Mouse (Mus musculus): ENCODE data around the gene Rgs13. TPM values are rescaled to one million over a fixed set of nuclear protein-coding genes. Genes with fewer than 3 reads are reported as not detected.

Rgs13 gene
- not detected in 2 replicates for polyA plus RNA-seq (2014; fragmentation: Nextera tagmentation; extraction: Ambion mirVana)

GRCm38 (mm10) chr1:144177166-144177565 is at the start of gene Rgs13:
Rgs13 (minus strand) TSS chr1:144177372.
- Histone ChIP-seq H3K4me2 (ENCODE audit: low read length) (no peak within 1 kb of the TSS), H3K27ac (replicated peaks in 1 of 2; ENCODE audit: control insufficient read depth in 1 of 2, insufficient read depth in 1 of 2, low read depth in 2 of 2, low read length in 2 of 2) (no peak within 1 kb of the TSS), H3K9me3 (ENCODE audit: control insufficient read depth, low read length) (no peaks in the 10 kb centered on the region), H3K27me3 (ENCODE audit: control insufficient read depth, insufficient read depth, low read length) (no peaks in the 10 kb centered on the region), H3K4me3 (ENCODE audit: control insufficient read depth in 1 of 2, insufficient read depth in 1 of 2, low read depth in 1 of 2, low read length in 2 of 2) (no peak within 1 kb of the TSS), H3K4me1 (ENCODE audit: control insufficient read depth in 2 of 2, insufficient read depth in 2 of 2, low read length in 2 of 2) (no peaks in the 10 kb centered on the region), H3K36me3 (ENCODE audit: control insufficient read depth, insufficient read depth, low read length) (no peaks in the 10 kb centered on the region), H3K9ac (ENCODE audit: low read length) (no peak within 1 kb of the TSS)
- no peak for ATAC-seq (ENCODE audit: insufficient number of reproducible peaks, insufficient read depth, low FRiP score, low read depth)
- WGBS, result 73% methylated on average over 5 of the region's 5 CpGs

GRCm38 (mm10) chr1:144215230-144215629 is 38.1 kb upstream of the Rgs13 start:
- no peaks in the 10 kb centered on the region for H3K4me1 ChIP-seq (ENCODE audit: control insufficient read depth in 2 of 2, insufficient read depth in 2 of 2, low read length in 2 of 2)
- no peaks in the 10 kb centered on the region for H3K9me3 ChIP-seq (ENCODE audit: control insufficient read depth, low read length)
- no peak overlapping the region for H3K9ac ChIP-seq (ENCODE audit: low read length)
- no peak overlapping the region for H3K27ac ChIP-seq (replicated peaks in 1 of 2; ENCODE audit: control insufficient read depth in 1 of 2, insufficient read depth in 1 of 2, low read depth in 2 of 2, low read length in 2 of 2)
- no peak overlapping the region for H3K4me2 ChIP-seq (ENCODE audit: low read length)
- H3K4me3 ChIP-seq (ENCODE audit: control insufficient read depth in 1 of 2, insufficient read depth in 1 of 2, low read depth in 1 of 2, low read length in 2 of 2), result no peak overlapping the region
- H3K36me3 ChIP-seq (ENCODE audit: control insufficient read depth, insufficient read depth, low read length), result no peaks in the 10 kb centered on the region
- H3K27me3 ChIP-seq (ENCODE audit: control insufficient read depth, insufficient read depth, low read length), result no peaks in the 10 kb centered on the region
- ATAC-seq (ENCODE audit: insufficient number of reproducible peaks, insufficient read depth, low FRiP score, low read depth), result no peak

GRCm38 (mm10) chr1:144210912-144211311 is 33.7 kb upstream of the Rgs13 start:
- Histone ChIP-seq H3K9me3 (ENCODE audit: control insufficient read depth, low read length) (no peaks in the 10 kb centered on the region), H3K9ac (ENCODE audit: low read length) (no peak overlapping the region), H3K4me2 (ENCODE audit: low read length) (no peak overlapping the region), H3K36me3 (ENCODE audit: control insufficient read depth, insufficient read depth, low read length) (no peaks in the 10 kb centered on the region), H3K4me3 (ENCODE audit: control insufficient read depth in 1 of 2, insufficient read depth in 1 of 2, low read depth in 1 of 2, low read length in 2 of 2) (no peak overlapping the region), H3K27ac (replicated peaks in 1 of 2; ENCODE audit: control insufficient read depth in 1 of 2, insufficient read depth in 1 of 2, low read depth in 2 of 2, low read length in 2 of 2) (no peak overlapping the region), H3K27me3 (ENCODE audit: control insufficient read depth, insufficient read depth, low read length) (no peaks in the 10 kb centered on the region), H3K4me1 (ENCODE audit: control insufficient read depth in 2 of 2, insufficient read depth in 2 of 2, low read length in 2 of 2) (no peaks in the 10 kb centered on the region)
- ATAC-seq (ENCODE audit: insufficient number of reproducible peaks, insufficient read depth, low FRiP score, low read depth), result no peak
- 58% methylated on average over 3 of the region's 3 CpGs for WGBS

- 70% methylated on average over 7 of the region's 7 CpGs for WGBS
- no peaks in the 10 kb centered on the region for H3K4me1 ChIP-seq (ENCODE audit: control insufficient read depth in 2 of 2, insufficient read depth in 2 of 2, low read length in 2 of 2)
- no peaks in the 10 kb centered on the region for H3K9me3 ChIP-seq (ENCODE audit: control insufficient read depth, low read length)
- no peak for ATAC-seq (ENCODE audit: insufficient number of reproducible peaks, insufficient read depth, low FRiP score, low read depth)
- H3K36me3 ChIP-seq (ENCODE audit: control insufficient read depth, insufficient read depth, low read length), result no peaks in the 10 kb centered on the region
- no peaks in the 10 kb centered on the region for H3K27me3 ChIP-seq (ENCODE audit: control insufficient read depth, insufficient read depth, low read length)
- H3K4me3 ChIP-seq (ENCODE audit: control insufficient read depth in 1 of 2, insufficient read depth in 1 of 2, low read depth in 1 of 2, low read length in 2 of 2), result no peak overlapping the region
- no peak overlapping the region for H3K27ac ChIP-seq (replicated peaks in 1 of 2; ENCODE audit: control insufficient read depth in 1 of 2, insufficient read depth in 1 of 2, low read depth in 2 of 2, low read length in 2 of 2)
- no peak overlapping the region for H3K4me2 ChIP-seq (ENCODE audit: low read length)
- no peak overlapping the region for H3K9ac ChIP-seq (ENCODE audit: low read length)
Observed at GRCm38 (mm10) chr1:144206281-144207061, 29.3 kb upstream of the Rgs13 start.

- no peak for ATAC-seq (ENCODE audit: insufficient number of reproducible peaks, insufficient read depth, low FRiP score, low read depth)
- H3K27ac ChIP-seq (replicated peaks in 1 of 2; ENCODE audit: control insufficient read depth in 1 of 2, insufficient read depth in 1 of 2, low read depth in 2 of 2, low read length in 2 of 2), result no peak overlapping the region
- WGBS, result 85% methylated on average over 2 of the region's 2 CpGs
Observed at GRCm38 (mm10) chr1:144204766-144205165, 27.6 kb upstream of the Rgs13 start.

GRCm38 (mm10) chr1:144202939-144203338 is 25.8 kb upstream of the Rgs13 start:
- Histone ChIP-seq H3K9ac (ENCODE audit: low read length) (no peak overlapping the region), H3K36me3 (ENCODE audit: control insufficient read depth, insufficient read depth, low read length) (no peaks in the 10 kb centered on the region), H3K27ac (replicated peaks in 1 of 2; ENCODE audit: control insufficient read depth in 1 of 2, insufficient read depth in 1 of 2, low read depth in 2 of 2, low read length in 2 of 2) (no peak overlapping the region), H3K9me3 (ENCODE audit: control insufficient read depth, low read length) (no peaks in the 10 kb centered on the region), H3K27me3 (ENCODE audit: control insufficient read depth, insufficient read depth, low read length) (no peaks in the 10 kb centered on the region), H3K4me3 (ENCODE audit: control insufficient read depth in 1 of 2, insufficient read depth in 1 of 2, low read depth in 1 of 2, low read length in 2 of 2) (no peak overlapping the region), H3K4me1 (ENCODE audit: control insufficient read depth in 2 of 2, insufficient read depth in 2 of 2, low read length in 2 of 2) (no peaks in the 10 kb centered on the region), H3K4me2 (ENCODE audit: low read length) (no peak overlapping the region)
- ATAC-seq (ENCODE audit: insufficient number of reproducible peaks, insufficient read depth, low FRiP score, low read depth), result no peak
- 67% methylated on average over 4 of the region's 4 CpGs for WGBS

More at GRCm38 (mm10) chr1:144204766-144205165, 27.6 kb upstream of the Rgs13 start:
- Histone ChIP-seq H3K36me3 (ENCODE audit: control insufficient read depth, insufficient read depth, low read length) (no peaks in the 10 kb centered on the region), H3K9me3 (ENCODE audit: control insufficient read depth, low read length) (no peaks in the 10 kb centered on the region), H3K4me1 (ENCODE audit: control insufficient read depth in 2 of 2, insufficient read depth in 2 of 2, low read length in 2 of 2) (no peaks in the 10 kb centered on the region), H3K9ac (ENCODE audit: low read length) (no peak overlapping the region), H3K4me3 (ENCODE audit: control insufficient read depth in 1 of 2, insufficient read depth in 1 of 2, low read depth in 1 of 2, low read length in 2 of 2) (no peak overlapping the region), H3K27me3 (ENCODE audit: control insufficient read depth, insufficient read depth, low read length) (no peaks in the 10 kb centered on the region), H3K4me2 (ENCODE audit: low read length) (no peak overlapping the region)

- Histone ChIP-seq H3K27ac (replicated peaks in 1 of 2; ENCODE audit: control insufficient read depth in 1 of 2, insufficient read depth in 1 of 2, low read depth in 2 of 2, low read length in 2 of 2) (no peak overlapping the region), H3K4me3 (ENCODE audit: control insufficient read depth in 1 of 2, insufficient read depth in 1 of 2, low read depth in 1 of 2, low read length in 2 of 2) (no peak overlapping the region), H3K36me3 (ENCODE audit: control insufficient read depth, insufficient read depth, low read length) (no peaks in the 10 kb centered on the region), H3K4me2 (ENCODE audit: low read length) (no peak overlapping the region), H3K27me3 (ENCODE audit: control insufficient read depth, insufficient read depth, low read length) (no peaks in the 10 kb centered on the region), H3K9ac (ENCODE audit: low read length) (no peak overlapping the region), H3K9me3 (ENCODE audit: control insufficient read depth, low read length) (no peaks in the 10 kb centered on the region), H3K4me1 (ENCODE audit: control insufficient read depth in 2 of 2, insufficient read depth in 2 of 2, low read length in 2 of 2) (no peaks in the 10 kb centered on the region)
- 31% methylated on average over 2 of the region's 2 CpGs for WGBS
- ATAC-seq (ENCODE audit: insufficient number of reproducible peaks, insufficient read depth, low FRiP score, low read depth), result no peak
Observed at GRCm38 (mm10) chr1:144200496-144200895, 23.3 kb upstream of the Rgs13 start.

GRCm38 (mm10) chr1:144199538-144199937 is 22.4 kb upstream of the Rgs13 start:
- H3K4me3 ChIP-seq (ENCODE audit: control insufficient read depth in 1 of 2, insufficient read depth in 1 of 2, low read depth in 1 of 2, low read length in 2 of 2), result no peak overlapping the region
- WGBS, result 67% methylated on average over 1 of the region's 1 CpGs
- no peak overlapping the region for H3K4me2 ChIP-seq (ENCODE audit: low read length)
- no peak for ATAC-seq (ENCODE audit: insufficient number of reproducible peaks, insufficient read depth, low FRiP score, low read depth)
- no peaks in the 10 kb centered on the region for H3K4me1 ChIP-seq (ENCODE audit: control insufficient read depth in 2 of 2, insufficient read depth in 2 of 2, low read length in 2 of 2)
- no peaks in the 10 kb centered on the region for H3K9me3 ChIP-seq (ENCODE audit: control insufficient read depth, low read length)
- H3K9ac ChIP-seq (ENCODE audit: low read length), result no peak overlapping the region
- H3K27ac ChIP-seq (replicated peaks in 1 of 2; ENCODE audit: control insufficient read depth in 1 of 2, insufficient read depth in 1 of 2, low read depth in 2 of 2, low read length in 2 of 2), result no peak overlapping the region
- no peaks in the 10 kb centered on the region for H3K36me3 ChIP-seq (ENCODE audit: control insufficient read depth, insufficient read depth, low read length)
- H3K27me3 ChIP-seq (ENCODE audit: control insufficient read depth, insufficient read depth, low read length), result no peaks in the 10 kb centered on the region
